Mouse (Mus musculus): ENCODE measurements around the gene Mroh2a. TPM values are rescaled to one million over a fixed set of nuclear protein-coding genes. Genes with fewer than 3 reads are reported as not detected.

Mroh2a gene
- 0.24 and 0.29 TPM in 2 replicates for polyA plus RNA-seq (2012; rRNA removed)

DNA sequence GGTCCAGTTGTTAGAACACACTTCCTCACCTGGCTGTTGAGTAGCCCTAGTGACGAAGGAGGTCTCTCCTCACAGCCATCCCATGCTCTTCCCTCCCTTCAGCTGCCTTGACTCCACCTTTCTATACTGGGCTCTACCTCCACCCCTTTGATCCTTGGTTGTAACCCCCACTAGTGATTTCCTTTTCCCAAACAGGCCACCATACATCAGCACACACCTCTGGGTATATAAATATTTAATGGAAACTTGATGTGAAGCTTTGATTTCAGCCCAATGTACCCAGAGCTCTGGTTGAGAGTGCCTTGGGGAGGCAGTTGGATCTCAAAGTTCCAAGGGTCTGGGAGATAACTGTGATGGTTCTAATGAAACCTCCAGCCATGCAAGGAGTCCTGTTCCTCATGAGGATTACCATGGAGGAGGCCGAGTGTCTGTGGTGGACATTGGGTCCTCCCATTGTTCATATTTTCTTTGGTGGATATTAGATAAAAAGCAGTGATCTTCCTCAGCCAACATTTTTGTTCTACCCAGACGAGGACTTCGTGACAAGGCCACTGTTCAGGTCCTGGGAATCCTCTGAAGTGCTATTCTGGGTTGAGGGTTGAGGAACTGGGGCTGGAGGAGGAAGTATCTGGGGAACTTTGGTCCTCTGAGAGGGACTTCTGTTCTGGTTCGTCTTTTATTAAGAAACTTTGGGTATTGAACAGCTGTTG, at the start of gene Mroh2a:
Mroh2a (plus strand) TSS at position 317 of the 710 bp plus-strand sequence.
- no peak for DNase-seq (ENCODE audit: low spot score)

- DNase-seq (ENCODE audit: low spot score) = no peak
Measured at GRCm38 (mm10) chr1:88179657-88180056, 47.1 kb upstream of the Mroh2a start.

GRCm38 (mm10) chr1:88186325-88186935, 40.4 kb upstream of the Mroh2a start:
- DNase-seq (ENCODE audit: low spot score) = no peak

DNA sequence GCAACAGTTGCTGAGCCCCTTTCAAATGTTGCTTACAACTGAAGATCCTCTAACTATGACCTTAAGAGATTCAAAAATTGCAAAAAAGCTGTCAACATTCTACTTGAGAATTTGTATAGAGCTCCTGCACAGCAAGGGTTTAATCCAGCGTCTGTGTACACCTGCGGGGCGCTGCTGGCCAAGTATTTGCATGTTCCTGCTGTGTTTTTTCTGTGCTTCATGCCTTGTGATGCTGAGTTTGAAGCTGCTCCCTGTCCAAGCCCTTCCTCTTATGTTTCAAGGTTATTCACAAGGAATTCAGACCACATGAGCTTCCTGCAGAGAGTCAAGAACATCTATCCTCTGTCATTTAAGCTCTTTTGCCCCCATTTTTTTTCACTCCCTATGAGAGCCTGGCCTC, 34.6 kb upstream of the Mroh2a start:
- DNase-seq (ENCODE audit: low spot score) = no peak

GRCm38 (mm10) chr1:88195687-88196086, 31.1 kb upstream of the Mroh2a start:
- DNase-seq (ENCODE audit: low spot score) = no peak

DNA sequence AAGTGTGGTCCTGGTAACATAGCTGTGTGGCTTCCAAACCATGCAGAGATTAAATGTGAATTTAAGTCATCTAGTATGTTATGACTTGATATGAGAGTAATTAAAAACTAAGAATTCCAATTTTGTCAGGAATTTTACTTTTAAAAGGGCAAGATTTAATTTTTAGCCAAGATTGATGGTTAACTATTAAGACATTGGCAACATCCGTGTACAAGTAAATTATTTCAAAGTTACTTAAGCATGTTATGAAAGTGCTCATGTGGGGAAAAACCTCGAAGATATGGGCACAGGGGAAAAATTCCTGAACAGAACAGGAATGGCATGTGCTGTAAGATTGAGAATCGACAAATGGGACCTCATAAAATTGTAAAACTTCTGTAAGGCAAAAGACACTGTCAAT, 29.3 kb upstream of the Mroh2a start:
- no peak for DNase-seq (ENCODE audit: low spot score)

GRCm38 (mm10) chr1:88199996-88200395, 26.8 kb upstream of the Mroh2a start:
- no peak for DNase-seq (ENCODE audit: low spot score)

GRCm38 (mm10) chr1:88200456-88200855, 26.3 kb upstream of the Mroh2a start, which contains the start of gene Ugt1a2:
TSS of gene Ugt1a2 (plus strand) at chr1:88200601.
- DNase-seq (ENCODE audit: low spot score) = no peak

DNA sequence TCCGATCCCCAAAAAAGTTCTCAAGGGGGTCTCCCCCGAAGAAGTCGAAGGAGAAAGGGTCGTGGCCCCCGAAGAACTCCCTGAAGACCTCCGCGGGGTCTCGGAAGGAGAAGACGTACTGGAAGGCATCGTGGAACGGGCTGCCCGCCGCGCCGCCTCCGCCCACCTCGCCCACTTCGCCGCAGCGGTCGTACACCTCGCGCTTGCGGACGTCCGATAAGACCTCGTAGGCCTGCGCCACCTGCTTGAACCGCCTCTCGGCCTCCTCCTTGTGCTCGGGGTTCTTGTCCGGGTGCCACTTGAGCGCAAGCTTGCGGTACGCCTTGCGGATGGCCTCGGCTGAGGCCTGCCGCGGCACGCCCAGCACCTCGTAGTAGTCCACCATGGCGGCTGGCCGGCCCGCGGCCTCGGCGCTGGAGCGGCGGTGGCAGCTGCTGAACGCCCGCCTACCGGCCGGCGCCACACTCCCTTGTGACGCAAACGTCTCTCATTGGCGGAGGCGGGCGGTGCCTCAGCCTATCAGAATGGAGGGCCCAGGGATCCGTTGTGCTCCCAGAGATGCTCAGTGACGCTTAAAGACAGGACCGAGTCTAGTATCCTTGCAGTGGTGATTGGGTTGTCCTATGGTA, 21.4 kb upstream of the Mroh2a start, which contains the start of gene Dnajb3:
Dnajb3 (minus strand) TSS at position 489 of the 629 bp plus-strand sequence.
- DNase-seq (ENCODE audit: low spot score) = no peak

DNA sequence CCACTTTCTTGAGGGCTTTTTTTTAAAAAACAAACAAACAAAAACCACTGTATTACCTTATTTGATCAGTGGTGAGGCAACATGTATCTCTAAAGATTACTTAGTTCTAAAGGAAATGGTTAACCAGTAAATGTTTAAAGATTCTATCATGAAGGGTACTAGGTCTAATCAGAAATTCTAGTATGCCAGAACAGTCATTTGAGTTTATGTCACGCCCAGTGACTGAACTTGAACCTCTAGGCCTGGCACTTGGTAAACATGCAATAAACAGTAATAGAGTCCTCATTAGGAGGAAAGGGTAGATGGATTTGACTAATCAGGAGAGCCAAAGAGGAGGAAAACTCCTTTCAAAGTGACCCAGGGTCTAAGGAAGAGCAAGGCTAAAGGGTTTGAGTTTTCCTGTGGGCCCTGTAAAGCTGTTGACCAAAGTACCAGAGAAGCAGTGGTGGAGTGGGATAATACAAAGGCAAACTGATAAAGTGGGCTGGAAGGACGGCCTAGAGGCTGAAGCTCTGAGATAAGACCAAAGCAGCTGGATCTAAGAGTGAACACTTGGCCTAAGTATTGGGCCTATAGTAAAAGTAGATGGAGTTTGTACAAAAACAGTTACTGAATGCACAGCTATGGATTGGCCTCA, 19.8 kb upstream of the Mroh2a start:
- no peak for DNase-seq (ENCODE audit: low spot score)

DNA sequence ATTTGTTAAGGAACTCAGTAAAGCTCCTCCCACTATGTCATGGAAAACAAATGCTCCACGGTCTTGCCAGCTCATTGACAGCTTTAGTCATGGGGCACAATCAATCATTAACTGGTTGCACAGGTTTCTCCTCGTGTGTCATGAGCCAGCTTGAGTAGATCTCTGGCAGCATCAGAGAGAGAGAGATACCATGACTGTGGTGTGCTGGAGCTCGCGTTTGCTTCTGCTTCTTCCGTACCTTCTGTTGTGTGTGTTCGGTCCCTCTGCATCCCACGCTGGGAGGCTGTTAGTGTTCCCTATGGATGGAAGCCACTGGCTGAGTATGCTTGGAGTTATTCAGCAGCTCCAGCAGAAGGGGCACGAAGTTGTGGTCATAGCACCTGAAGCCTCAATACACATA, 15.0 kb upstream of the Mroh2a start, which contains the start of gene Ugt1a1:
Ugt1a1 (plus strand) TSS at position 148 of the 400 bp plus-strand sequence.
- DNase-seq (ENCODE audit: low spot score) = peak; percentile 53

- DNase-seq (ENCODE audit: low spot score) = no peak
Measured at GRCm38 (mm10) chr1:88212341-88213045, 14.3 kb upstream of the Mroh2a start.

DNA sequence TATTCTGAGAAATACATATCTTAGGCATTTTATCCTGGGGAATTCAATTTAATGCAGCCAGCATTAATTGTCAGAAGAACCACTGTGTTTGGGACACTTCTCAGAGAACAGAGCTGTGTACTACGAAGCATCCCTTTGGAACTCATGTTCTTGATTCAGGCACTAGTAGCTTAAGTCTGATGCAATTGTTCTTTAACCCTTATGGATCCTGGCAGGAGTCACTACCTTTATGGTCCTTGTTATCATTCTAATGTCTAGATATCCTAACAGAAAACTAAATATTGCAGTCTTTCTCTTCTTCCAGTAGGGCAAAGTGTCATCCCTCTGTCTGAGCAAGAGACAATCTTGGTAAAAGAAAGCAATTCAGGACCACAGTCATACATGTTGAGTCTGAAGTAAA, 13.7 kb upstream of the Mroh2a start:
- DNase-seq (ENCODE audit: low spot score) = no peak

DNA sequence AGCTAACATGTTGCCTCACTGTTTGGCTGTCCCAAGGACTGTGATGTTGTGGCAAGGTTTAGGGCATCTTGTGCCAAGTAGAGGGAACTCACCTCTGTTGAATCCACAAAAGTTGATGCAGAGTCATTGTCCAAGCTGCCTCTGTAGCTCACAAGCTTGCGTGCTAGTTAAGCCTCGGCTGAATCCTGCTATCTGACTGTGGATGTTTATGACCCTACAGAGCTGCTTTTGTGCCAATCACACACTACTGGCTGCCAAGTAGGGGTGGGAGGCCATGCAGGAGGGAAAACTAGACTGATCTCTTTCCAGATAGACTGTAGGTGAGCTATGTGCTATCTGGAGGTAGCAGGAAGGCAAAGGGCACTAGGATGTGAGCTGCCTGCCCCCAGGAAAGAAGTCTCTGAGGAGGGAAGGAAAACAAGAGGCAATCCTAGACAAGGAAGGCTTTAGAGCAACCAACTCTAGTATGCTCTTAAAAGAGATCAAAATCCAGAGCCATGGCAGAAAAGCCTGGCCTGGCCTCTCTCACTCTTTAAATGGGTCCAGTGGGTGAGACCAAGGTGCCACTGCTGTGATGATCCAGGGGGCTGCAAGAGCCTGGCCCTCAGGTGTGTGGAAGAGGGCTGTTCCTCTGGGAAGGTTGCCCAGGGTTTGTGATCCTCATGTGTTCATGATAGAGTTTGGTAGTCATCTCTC, 12.9 kb upstream of the Mroh2a start:
- no peak for DNase-seq (ENCODE audit: low spot score)

- DNase-seq (ENCODE audit: low spot score) = no peak
Measured at GRCm38 (mm10) chr1:88214462-88214952, 12.3 kb upstream of the Mroh2a start.

DNA sequence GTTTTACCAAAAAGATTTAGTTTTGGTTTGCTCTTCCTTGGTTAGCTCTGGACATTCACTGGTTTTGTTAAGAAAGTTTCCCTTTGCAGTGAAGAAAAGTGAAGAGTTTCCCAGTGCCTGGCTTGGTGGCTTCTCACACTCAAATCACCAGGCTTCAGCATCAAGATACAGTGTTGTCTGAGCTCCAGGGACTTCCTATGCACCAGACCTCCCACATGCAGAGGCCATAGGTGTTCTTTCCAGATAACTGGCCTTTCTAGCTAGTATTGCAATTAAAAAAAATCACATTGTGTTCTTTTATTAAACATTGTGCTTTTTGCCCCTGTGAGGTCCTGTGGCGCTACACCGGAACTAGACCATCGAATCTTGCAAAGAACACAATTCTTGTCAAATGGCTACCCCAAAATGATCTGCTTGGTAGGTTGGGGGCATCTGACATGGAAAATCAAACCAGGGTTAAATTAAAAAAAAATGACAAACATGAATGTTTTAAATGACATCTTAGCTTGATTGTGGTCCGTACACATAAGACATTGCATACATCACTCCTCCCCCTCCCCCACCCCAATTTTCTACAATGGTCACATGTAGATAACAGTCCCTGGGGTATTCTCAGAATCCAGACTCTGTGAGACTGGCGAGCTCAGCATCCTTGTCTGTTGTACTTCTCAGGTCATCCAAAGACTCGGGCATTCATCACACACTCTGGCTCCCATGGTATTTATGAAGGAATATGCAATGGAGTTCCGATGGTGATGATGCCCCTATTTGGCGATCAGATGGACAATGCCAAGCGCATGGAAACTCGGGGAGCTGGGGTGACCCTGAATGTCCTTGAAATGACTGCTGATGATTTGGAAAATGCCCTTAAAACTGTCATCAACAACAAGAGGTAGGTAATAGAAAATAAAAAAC, 11.1 kb upstream of the Mroh2a start:
- no peak for DNase-seq (ENCODE audit: low spot score)

DNA sequence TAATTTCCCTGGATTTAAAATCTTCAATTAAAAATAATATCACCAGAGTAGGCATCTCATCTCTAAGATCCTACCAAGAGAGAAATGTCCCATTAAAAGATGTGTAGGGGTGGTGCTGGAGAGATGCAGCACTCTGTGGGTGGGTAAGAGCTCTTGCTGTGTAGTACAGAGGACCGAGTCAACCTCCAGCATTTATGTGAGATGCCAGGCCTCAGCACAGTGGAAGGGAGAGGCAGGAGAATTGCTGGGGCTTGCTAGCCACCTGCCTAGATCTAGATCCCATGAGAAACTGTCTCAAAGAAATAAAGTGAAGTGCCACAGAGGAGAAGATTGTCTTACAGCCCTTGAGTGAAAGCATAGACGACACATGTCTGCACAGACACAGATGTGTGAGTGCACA, 10.2 kb upstream of the Mroh2a start:
- no peak for DNase-seq (ENCODE audit: low spot score)

DNA sequence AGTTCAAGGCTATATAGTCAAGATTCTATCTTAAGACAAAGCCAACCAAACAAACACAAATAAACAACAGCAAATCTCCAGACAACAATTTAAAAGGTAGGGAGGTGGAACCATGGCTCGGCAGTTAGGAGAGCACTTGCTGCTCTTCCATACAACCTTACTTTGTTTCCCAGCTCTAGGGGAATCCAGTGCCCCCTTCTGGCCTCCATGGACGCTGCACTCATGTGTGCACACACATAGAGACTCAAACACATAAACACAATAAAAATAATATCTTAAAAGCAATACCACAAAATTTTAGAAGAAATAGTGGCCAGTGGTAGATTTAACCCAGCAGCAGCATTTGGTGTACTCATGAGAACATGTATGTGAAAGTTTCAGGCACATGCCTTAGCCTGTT, 9.6 kb upstream of the Mroh2a start:
- no peak for DNase-seq (ENCODE audit: low spot score)

DNA sequence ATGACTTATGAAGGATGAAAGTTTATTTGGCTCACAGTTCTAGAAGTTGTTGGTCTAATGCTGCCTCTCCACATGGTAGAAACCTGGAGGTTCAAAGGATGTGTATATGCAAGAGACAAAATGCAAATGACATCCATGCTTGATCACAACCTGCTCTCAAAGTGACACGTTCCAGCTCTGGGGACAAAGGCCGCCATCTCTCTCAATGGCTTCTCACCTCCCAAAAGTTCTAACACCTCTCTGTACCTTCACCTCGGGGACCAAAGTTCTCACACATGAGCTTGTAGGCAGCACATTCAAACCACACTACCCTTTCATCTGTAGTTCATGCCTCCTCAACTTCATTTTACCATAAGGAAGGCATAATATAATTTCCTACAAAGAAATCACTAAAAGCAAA, 9.2 kb upstream of the Mroh2a start:
- DNase-seq (ENCODE audit: low spot score) = no peak

DNA sequence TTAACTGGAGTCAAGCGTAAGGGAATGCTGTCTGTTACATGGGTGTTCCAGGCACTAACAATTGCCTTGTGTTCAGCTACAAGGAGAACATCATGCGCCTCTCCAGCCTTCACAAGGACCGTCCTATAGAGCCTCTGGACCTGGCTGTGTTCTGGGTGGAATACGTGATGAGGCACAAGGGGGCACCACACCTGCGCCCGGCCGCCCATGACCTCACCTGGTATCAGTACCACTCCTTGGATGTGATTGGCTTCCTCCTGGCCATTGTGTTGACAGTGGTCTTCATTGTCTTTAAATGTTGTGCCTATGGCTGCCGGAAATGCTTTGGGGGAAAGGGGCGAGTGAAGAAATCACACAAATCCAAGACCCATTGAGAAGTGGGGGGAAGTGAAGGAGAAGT, 8.7 kb upstream of the Mroh2a start:
- DNase-seq (ENCODE audit: low spot score) = no peak

Measured in urinary bladder, adult 2 months (tissue).